Mouse (Mus musculus) bone marrow macrophage, adult 2 months (primary cell): Measurements from ENCODE around the gene Kcnmb1.

ENCODE experiments used
- CTCF ChIP-seq: IDR thresholded peaks from 2 replicates; pipeline ENCODE4 v1.5.1; 2012; ENCODE audit warnings: low read depth, mild to moderate bottlenecking, low read length, moderate library complexity
- POLR2A ChIP-seq: IDR thresholded peaks from 2 replicates; pipeline ENCODE4 v1.6.1; 2012; ENCODE audit warnings: mild to moderate bottlenecking, low read depth, low read length, borderline replicate concordance

DNA sequence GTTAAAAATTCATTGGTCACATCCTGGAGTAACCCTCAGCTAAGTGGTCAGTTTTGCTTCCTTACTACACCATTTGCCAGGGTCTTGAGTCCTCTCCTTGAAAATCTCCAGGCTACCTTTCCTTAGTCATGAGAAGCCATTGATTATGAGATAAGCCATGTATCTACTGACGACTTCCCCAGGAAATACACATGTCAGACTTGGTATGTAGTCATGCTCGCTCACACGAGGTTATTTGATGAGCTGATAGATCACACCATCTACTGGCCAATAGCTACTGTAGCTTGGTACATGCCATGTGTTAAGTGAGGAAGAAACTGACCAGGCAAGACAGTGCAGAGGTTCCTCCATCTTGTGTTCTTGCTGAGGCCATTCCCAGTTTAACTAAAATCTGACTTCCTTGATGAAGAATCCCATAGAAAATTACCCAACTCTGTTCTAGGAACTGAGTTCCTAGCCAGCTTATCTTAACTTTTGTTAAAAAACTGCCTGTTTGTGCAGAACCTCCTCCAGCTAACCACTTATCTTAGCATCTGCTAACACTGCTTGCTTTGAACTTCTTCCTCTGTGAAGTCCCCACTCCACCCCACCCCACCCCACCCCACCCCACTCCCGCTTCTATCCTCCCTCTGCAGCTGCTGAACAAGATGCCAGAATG is 23.2 kb upstream of the Kcnmb1 start:
- no peak for TF ChIP-seq CTCF
- no peak for TF ChIP-seq POLR2A
